Mouse (Mus musculus) liver, adult 10 weeks (tissue): ENCODE results near the gene Fam172a. TPM values are rescaled to one million over a fixed set of nuclear protein-coding genes. Genes with fewer than 3 reads are reported as not detected.

ENCODE experiments used
- polyA plus RNA-seq: library from polyadenylated mRNA; stranded (reverse); fragments of 350-450 nt; fragmentation: Illumina TruSeq; extraction: RNeasy Lipid Tissue Mini Kit (QIAGEN cat#74804); gene quantifications from one replicate; pipeline ENCODE4 v1.2.3, GENCODE M21; 2014; ENCODE audit warnings: low read depth, low replicate concordance

The Fam172a gene
- 16.8 TPM for polyA plus RNA-seq

GRCm38 (mm10) chr13:77701733-77702132 is at the start of gene Fam172a:
Gene Fam172a (plus strand): TSS chr13:77702033.

GRCm38 (mm10) chr13:78024683-78025294 is 323.0 kb downstream of the Fam172a start, which contains the start of gene Pou5f2:
Gene Pou5f2 (plus strand): TSS chr13:78024902.

GRCm38 (mm10) chr13:78199642-78200160 is 497.9 kb downstream of the Fam172a start, which contains the start of gene Nr2f1:
Gene Nr2f1 (minus strand): TSS chr13:78199757.

